8 mouse cellular contexts compared by ENCODE assay signal in the genomic region with DNA sequence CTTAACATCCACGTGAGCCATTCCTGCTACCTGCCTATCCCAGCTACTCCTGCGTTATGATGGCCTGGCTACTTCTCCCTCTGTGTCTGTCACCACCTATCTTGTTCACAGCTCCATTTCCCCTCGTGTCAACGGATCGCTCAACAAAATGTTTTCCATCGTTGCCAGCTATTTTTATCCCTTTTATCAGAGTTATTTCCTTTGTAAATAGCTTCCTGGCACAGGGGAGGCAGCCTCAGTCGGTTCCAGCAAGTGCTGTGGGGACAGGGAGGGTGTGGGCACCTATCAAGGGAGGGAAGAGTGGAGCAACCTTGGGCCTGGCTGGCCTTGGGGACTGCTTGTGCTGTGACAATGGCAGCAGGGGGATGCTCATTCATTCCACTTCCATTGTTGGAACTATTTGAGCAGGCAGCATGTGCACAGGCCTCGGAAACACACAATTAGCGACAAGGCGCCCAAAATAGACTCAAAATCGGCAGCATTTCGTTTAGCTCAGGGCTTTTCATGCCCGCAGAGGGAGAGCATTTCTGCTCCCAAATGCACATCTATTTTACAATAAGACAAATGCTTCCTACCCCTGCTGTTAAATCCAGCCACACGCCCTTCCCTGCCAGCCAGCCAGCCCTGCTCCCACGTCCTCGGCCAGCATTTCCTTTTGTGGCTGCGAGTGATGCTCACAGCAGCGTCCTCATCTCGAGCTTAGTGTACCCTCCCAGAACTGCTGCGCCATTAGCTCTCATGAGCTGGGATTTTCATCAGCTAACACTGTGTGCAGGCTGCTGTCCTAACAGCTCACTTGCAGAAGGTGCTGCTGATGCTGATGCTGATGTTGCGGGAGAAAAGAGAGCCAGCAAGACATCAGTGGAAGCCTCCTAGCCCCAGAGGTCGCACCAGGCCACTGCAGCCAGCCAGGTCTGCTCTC.
DNase-seq lines count a peak whose midpoint lies in the region; ATAC-seq and TF ChIP-seq lines count a peak whose summit lies in the region.

No protein-coding gene starts in this region.

- H3K9ac ChIP-seq in liver, embryonic 11.5 days (ENCODE audit: low read depth, low read length), result no peak overlapping the region
- no peak overlapping the region for H3K9ac ChIP-seq in liver, embryonic 12.5 days
- H3K9ac ChIP-seq in hindbrain, postnatal 0 days (replicated peaks; ENCODE audit: low read length), result 0 out of 2 replicates have a peak overlapping the region, but pooled peaks have one; percentile 13

- H3K4me3 ChIP-seq in liver, embryonic 11.5 days (ENCODE audit: low read depth, low read length), result no peak overlapping the region
- no peak overlapping the region for H3K4me3 ChIP-seq in liver, embryonic 12.5 days
- no peak overlapping the region for H3K4me3 ChIP-seq in hindbrain, postnatal 0 days (ENCODE audit: low read length)

- H3K4me1 ChIP-seq in liver, embryonic 11.5 days (replicated peaks; ENCODE audit: control insufficient read depth, insufficient read depth, low read length), result no peaks in the 10 kb centered on the region
- no peaks in the 10 kb centered on the region for H3K4me1 ChIP-seq in liver, embryonic 12.5 days
- peaks cover 18% of the 10 kb centered on the region for H3K4me1 ChIP-seq in hindbrain, postnatal 0 days (ENCODE audit: insufficient read depth, low read length)

- no peaks in the 10 kb centered on the region for H3K36me3 ChIP-seq in liver, embryonic 11.5 days (ENCODE audit: control insufficient read depth, insufficient read depth, low read length)
- H3K36me3 ChIP-seq in liver, embryonic 12.5 days, result no peaks in the 10 kb centered on the region
- H3K36me3 ChIP-seq in hindbrain, postnatal 0 days (ENCODE audit: insufficient read depth, low read length), result no peaks in the 10 kb centered on the region

- H3K27me3 ChIP-seq in liver, embryonic 11.5 days (replicated peaks; ENCODE audit: control insufficient read depth, insufficient read depth, low read length), result no peaks in the 10 kb centered on the region
- no peaks in the 10 kb centered on the region for H3K27me3 ChIP-seq in liver, embryonic 12.5 days (replicated peaks)
- H3K27me3 ChIP-seq in hindbrain, postnatal 0 days (ENCODE audit: insufficient read depth, low read length), result no peaks in the 10 kb centered on the region

- peak; percentile 43 for TF ChIP-seq CTCF in hindbrain, postnatal 0 days (IDR thresholded peaks at IDR 0.05; ENCODE audit: low read depth)

- WGBS in liver, embryonic 11.5 days, result 50% methylated on average over 22 of the region's 22 CpGs
- WGBS in liver, embryonic 12.5 days (ENCODE audit: insufficient replicate concordance), result 38% methylated on average over 22 of the region's 22 CpGs
- 17% methylated on average over 22 of the region's 22 CpGs for WGBS in hindbrain, postnatal 0 days

- H3K4me2 ChIP-seq in liver, embryonic 11.5 days, result no peak overlapping the region
- H3K4me2 ChIP-seq in liver, embryonic 12.5 days, result no peak overlapping the region
- H3K4me2 ChIP-seq in hindbrain, postnatal 0 days (ENCODE audit: low read depth, low read length), result no peak overlapping the region; the same call in 1 of the 2 replicates

- DNase-seq in liver, embryonic 11.5 days (ENCODE audit: low spot score), result no peak
- DNase-seq in frontal cortex, postnatal 25 days (ENCODE audit: low spot score in 2 of 2), result peak; percentile 37 to 39
- peak; percentile 50 for DNase-seq in hindbrain, postnatal 0 days (ENCODE audit: low spot score)
- DNase-seq in left cerebral cortex, postnatal 25 days (ENCODE audit: low spot score in 2 of 2), result peak; percentile 70 to 90
- peak; percentile 30 for DNase-seq in retina, embryonic 14.5 days (ENCODE audit: low spot score)
- no peak for DNase-seq in spleen, adult 12 weeks (ENCODE audit: low spot score)
- no peak for DNase-seq in embryo, embryonic 9.5 days (ENCODE audit: extremely low spot score)

- intact Hi-C loops in left cerebral cortex, postnatal 25 days (cut with DNase I), result loop anchor here (2.0 to 5.0 kb wide), 3 partner anchors 41 to 221 kb away; no protein-coding TSS in a partner anchor

- ATAC-seq in liver, embryonic 11.5 days (replicated peaks; ENCODE audit: low FRiP score), result 0 out of 2 replicates have a peak, but pooled peaks have one; percentile 45
- no peak for ATAC-seq in liver, embryonic 12.5 days
- ATAC-seq in hindbrain, postnatal 0 days, result peak; percentile 68

- H3K27ac ChIP-seq in liver, embryonic 11.5 days (ENCODE audit: low read depth, low read length), result no peak overlapping the region
- H3K27ac ChIP-seq in liver, embryonic 12.5 days, result no peak overlapping the region
- peak overlapping the region; percentile 79 for H3K27ac ChIP-seq in hindbrain, postnatal 0 days

- no peaks in the 10 kb centered on the region for H3K9me3 ChIP-seq in liver, embryonic 11.5 days (ENCODE audit: control insufficient read depth, low read length)
- H3K9me3 ChIP-seq in liver, embryonic 12.5 days (replicated peaks), result no peaks in the 10 kb centered on the region
- H3K9me3 ChIP-seq in hindbrain, postnatal 0 days (ENCODE audit: low read length), result no peaks in the 10 kb centered on the region

Comparison
In these comparisons a context has a peak if more than half of its experiments do, and no peak if none do; other contexts are left out.
1. DNase-seq: peak in frontal cortex, postnatal 25 days (2 of 2), hindbrain, postnatal 0 days (single experiment), left cerebral cortex, postnatal 25 days (2 of 2) and retina, embryonic 14.5 days (single experiment); none in liver, embryonic 11.5 days (single experiment), spleen, adult 12 weeks (single experiment) and embryo, embryonic 9.5 days (single experiment).